Mouse (Mus musculus) MEL (cell line): ENCODE results near the gene Fam50a.
A peak's percentile ranks its signal among the peaks of the same experiment; 100 is the strongest.

Experiments used
- CHD2 ChIP-seq: IDR thresholded peaks from 2 replicates; pipeline ENCODE4 v1.6.1; 2011; ENCODE audit warnings: low read length, improper control_type of control experiment
- CTCF ChIP-seq, 3 experiments: IDR thresholded peaks in 2 of 3; conservative IDR thresholded peaks in 1 of 3; 2 replicates each; pipeline ENCODE4 v1.5.1; 2011 to 2012; ENCODE audit warnings: low read length in 3 of 3, low read depth in 2 of 3, mild to moderate bottlenecking in 2 of 3, improper control_type of control experiment in 1 of 3, inconsistent platforms in 1 of 3, mixed read lengths in 1 of 3, moderate library complexity in 1 of 3; ENCODE audit not compliant: control insufficient read depth in 1 of 3, insufficient read depth in 1 of 3, poor library complexity in 1 of 3, severe bottlenecking in 1 of 3
- MAFK ChIP-seq: IDR thresholded peaks from 2 replicates; pipeline ENCODE4 v1.6.1; 2011; ENCODE audit warnings: low read depth, mild to moderate bottlenecking, low read length, improper control_type of control experiment, borderline replicate concordance
- RCOR1 ChIP-seq: IDR thresholded peaks from 2 replicates; pipeline ENCODE4 v1.6.1; 2012; ENCODE audit warnings: low read depth, mild to moderate bottlenecking, inconsistent platforms, low read length, improper control_type of control experiment
- TCF12 ChIP-seq: IDR thresholded peaks from 2 replicates; pipeline ENCODE4 v1.6.1; 2014; ENCODE audit warnings: low read depth, mild to moderate bottlenecking, inconsistent platforms, low read length, improper control_type of control experiment, moderate library complexity
- ZC3H11A ChIP-seq: IDR thresholded peaks from 2 replicates; pipeline ENCODE4 v1.6.1; 2012; ENCODE audit warnings: low read depth, mild to moderate bottlenecking, inconsistent platforms, low read length, improper control_type of control experiment
- ZKSCAN1 ChIP-seq: IDR thresholded peaks from 2 replicates; pipeline ENCODE4 v1.6.1; 2012; ENCODE audit warnings: low read depth, mild to moderate bottlenecking, inconsistent platforms, low read length, improper control_type of control experiment, moderate library complexity
- ZNF384 ChIP-seq: IDR thresholded peaks from 2 replicates; pipeline ENCODE4 v1.6.1; 2012; ENCODE audit warnings: low read depth, mild to moderate bottlenecking, inconsistent platforms, low read length, improper control_type of control experiment

DNA sequence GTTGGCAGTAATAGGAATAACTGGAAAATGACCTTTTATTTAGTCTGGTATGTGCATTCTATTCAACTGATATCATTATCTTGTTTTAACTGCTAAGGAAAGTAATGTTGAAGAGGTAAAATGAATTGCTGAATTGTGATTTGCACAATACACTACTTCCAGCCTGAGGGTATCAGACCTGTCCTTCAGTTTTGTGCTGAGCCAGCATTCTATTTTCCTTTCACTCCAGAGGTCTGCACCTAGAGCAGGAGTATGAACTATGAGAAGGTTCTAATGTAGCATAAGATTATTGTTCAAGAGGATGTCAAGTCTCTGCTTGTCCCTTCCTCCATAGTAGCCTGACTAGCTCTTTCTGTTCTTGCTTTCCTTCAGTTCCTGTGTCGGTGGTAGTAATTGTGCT lies 14.5 kb upstream of the Fam50a start:
- no peak for TF ChIP-seq CTCF (IDR thresholded peaks at IDR 0.05 in 2 of 3, conservative IDR thresholded peaks at IDR 0.05 in 1 of 3; ENCODE audit: control insufficient read depth in 1 of 3, insufficient read depth in 1 of 3, low read depth in 2 of 3, low read length in 3 of 3, poor library complexity in 1 of 3, severe bottlenecking in 1 of 3)
- TF ChIP-seq RCOR1 = no peak
- no peak for TF ChIP-seq ZKSCAN1
- TF ChIP-seq TCF12 = no peak
- no peak for TF ChIP-seq ZC3H11A
- TF ChIP-seq MAFK = 0 out of 2 replicates have a peak, but pooled peaks have one; percentile 10
- no peak for TF ChIP-seq CHD2
- no peak for TF ChIP-seq ZNF384
